In the genomic region with DNA sequence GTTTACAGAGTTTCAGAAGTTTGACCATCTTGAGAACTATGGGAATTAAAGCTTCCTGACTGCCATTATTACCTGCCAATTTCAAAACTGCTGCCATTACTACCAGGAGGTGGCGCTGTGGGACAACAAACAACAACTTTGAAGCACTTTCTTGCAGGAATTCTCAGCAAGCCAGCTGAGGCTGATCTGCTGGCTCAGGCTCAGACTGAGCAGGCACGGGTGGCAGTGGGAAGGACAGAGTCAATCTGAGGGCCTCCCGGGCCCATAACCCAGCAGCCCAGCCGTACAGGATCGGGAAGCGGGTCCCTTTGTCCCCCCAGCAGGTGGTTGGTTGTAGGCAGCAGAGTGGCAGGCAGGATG, we compare ENCODE assay signal across 7 mouse cellular contexts. TPM values are rescaled to one million over a fixed set of nuclear protein-coding genes. Genes with fewer than 3 reads are reported as not detected.
DNase-seq lines count a peak whose midpoint lies in the region; ATAC-seq lines count a peak whose summit lies in the region.

No protein-coding gene starts in this region.

- no peaks in the 10 kb centered on the region for H3K36me3 ChIP-seq in intestine, embryonic 16.5 days (ENCODE audit: control insufficient read depth, insufficient read depth, low read length)
- H3K36me3 ChIP-seq in midbrain, embryonic 14.5 days (ENCODE audit: control insufficient read depth, insufficient read depth, low read length) = no peaks in the 10 kb centered on the region

- H3K9ac ChIP-seq in intestine, embryonic 16.5 days (ENCODE audit: low read depth, low read length) = peak overlapping the region; percentile 64; the same call in 1 of the 2 replicates
- H3K9ac ChIP-seq in midbrain, embryonic 14.5 days (replicated peaks; ENCODE audit: low read length) = no peak overlapping the region

- ATAC-seq in intestine, embryonic 16.5 days = peak; percentile 58
- ATAC-seq in midbrain, embryonic 14.5 days (ENCODE audit: low FRiP score, low TSS enrichment) = peak; percentile 43; the same call in 1 of the 2 replicates

- intact Hi-C loops in left cerebral cortex, postnatal 36 days (cut with DNase I) = loop anchor here (2.0 to 10.0 kb wide), 2 partner anchors 28 to 416 kb away; no protein-coding TSS in a partner anchor

- H3K4me3 ChIP-seq in intestine, embryonic 16.5 days (ENCODE audit: low read length) = peak overlapping the region; percentile 38
- H3K4me3 ChIP-seq in midbrain, embryonic 14.5 days (replicated peaks; ENCODE audit: low read depth, low read length) = no peak overlapping the region

- peak; percentile 90 for DNase-seq in adrenal gland, postnatal 10 days
- DNase-seq in embryo, embryonic 11 days = peak; percentile 87
- peak; percentile 66 to 84 for DNase-seq in gastrocnemius, postnatal 4 days (ENCODE audit: low spot score in 2 of 2)
- DNase-seq in left cerebral cortex, postnatal 36 days (ENCODE audit: low spot score in 2 of 2) = peak; percentile 76 to 84
- peak; percentile 92 for DNase-seq in midbrain, embryonic 14.5 days
- DNase-seq in spleen, postnatal 10 days (ENCODE audit: low spot score in 2 of 2) = peak; percentile 39 to 76

- H3K4me2 ChIP-seq in intestine, embryonic 16.5 days (ENCODE audit: low read depth, low read length) = peak overlapping the region; percentile 71
- peak overlapping the region; percentile 49 for H3K4me2 ChIP-seq in midbrain, embryonic 14.5 days (ENCODE audit: low read length)

- no peaks in the 10 kb centered on the region for H3K9me3 ChIP-seq in intestine, embryonic 16.5 days (ENCODE audit: control insufficient read depth, low read length)
- no peaks in the 10 kb centered on the region for H3K9me3 ChIP-seq in midbrain, embryonic 14.5 days (ENCODE audit: control insufficient read depth, low read length)

- H3K27me3 ChIP-seq in intestine, embryonic 16.5 days (replicated peaks; ENCODE audit: control insufficient read depth, insufficient read depth, low read length) = no peaks in the 10 kb centered on the region
- H3K27me3 ChIP-seq in midbrain, embryonic 14.5 days (ENCODE audit: control insufficient read depth, insufficient read depth, low read length) = no peaks in the 10 kb centered on the region

- 1% methylated on average over 6 of the region's 6 CpGs for WGBS in intestine, embryonic 16.5 days
- 5% methylated on average over 6 of the region's 6 CpGs for WGBS in midbrain, embryonic 14.5 days

- no peak overlapping the region for H3K27ac ChIP-seq in intestine, embryonic 16.5 days (ENCODE audit: low read length)
- no peak overlapping the region for H3K27ac ChIP-seq in midbrain, embryonic 14.5 days (replicated peaks; ENCODE audit: low read depth, low read length)

- H3K4me1 ChIP-seq in intestine, embryonic 16.5 days (ENCODE audit: control insufficient read depth, insufficient read depth, low read length) = peaks cover 13% of the 10 kb centered on the region
- 0 out of 2 replicates have a peak, but pooled peaks cover 3% of the 10 kb centered on the region for H3K4me1 ChIP-seq in midbrain, embryonic 14.5 days (ENCODE audit: control insufficient read depth, insufficient read depth, low read length)

RNA-seq across cellular contexts. Expression of a gene that starts 13.7 kb away (rescaled TPM):
- total RNA-seq in adrenal gland, postnatal 10 days (2021) = 1 to 10 TPM; 1.6 to 1.9 TPM
- total RNA-seq in gastrocnemius, postnatal 4 days (2021) = under 1 TPM; 0.59 to 0.75 TPM
- 3.2 and 3.3 TPM in 2 replicates for polyA plus RNA-seq in intestine, embryonic 16.5 days (2015; fragmentation: Nextera tagmentation; extraction: Ambion mirVana)
- total RNA-seq in left cerebral cortex, postnatal 36 days (2021) = 1 to 10 TPM in 1 of 2 experiments, under 1 TPM in 1; 0.69 to 1.1 TPM
- polyA plus RNA-seq in midbrain, embryonic 14.5 days (2014; fragmentation: Nextera tagmentation; extraction: Ambion mirVana) = 0.12 and 0.42 TPM in 2 replicates

RNA-seq across cellular contexts. Expression of a gene that starts 24.4 kb away (rescaled TPM):
- total RNA-seq in adrenal gland, postnatal 10 days (2021) = not detected
- not detected for total RNA-seq in gastrocnemius, postnatal 4 days (2021)
- polyA plus RNA-seq in intestine, embryonic 16.5 days (2015; fragmentation: Nextera tagmentation; extraction: Ambion mirVana) = not detected in 2 replicates
- not detected for total RNA-seq in left cerebral cortex, postnatal 36 days (2021)
- not detected in 2 replicates for polyA plus RNA-seq in midbrain, embryonic 14.5 days (2014; fragmentation: Nextera tagmentation; extraction: Ambion mirVana)

RNA-seq across cellular contexts. Expression of a gene that starts 40.9 kb away (rescaled TPM):
- total RNA-seq in adrenal gland, postnatal 10 days (2021) = 1 to 10 TPM; 2.1 to 2.8 TPM
- total RNA-seq in gastrocnemius, postnatal 4 days (2021) = under 1 TPM; 0.26 to 0.29 TPM
- polyA plus RNA-seq in intestine, embryonic 16.5 days (2015; fragmentation: Nextera tagmentation; extraction: Ambion mirVana) = 62.2 and 69.3 TPM in 2 replicates
- total RNA-seq in left cerebral cortex, postnatal 36 days (2021) = not detected
- 0.30 TPM in 1 of 2 replicates, not detected in the other for polyA plus RNA-seq in midbrain, embryonic 14.5 days (2014; fragmentation: Nextera tagmentation; extraction: Ambion mirVana)
